ENCODE assay signal across 9 mouse cellular contexts in the genomic region with DNA sequence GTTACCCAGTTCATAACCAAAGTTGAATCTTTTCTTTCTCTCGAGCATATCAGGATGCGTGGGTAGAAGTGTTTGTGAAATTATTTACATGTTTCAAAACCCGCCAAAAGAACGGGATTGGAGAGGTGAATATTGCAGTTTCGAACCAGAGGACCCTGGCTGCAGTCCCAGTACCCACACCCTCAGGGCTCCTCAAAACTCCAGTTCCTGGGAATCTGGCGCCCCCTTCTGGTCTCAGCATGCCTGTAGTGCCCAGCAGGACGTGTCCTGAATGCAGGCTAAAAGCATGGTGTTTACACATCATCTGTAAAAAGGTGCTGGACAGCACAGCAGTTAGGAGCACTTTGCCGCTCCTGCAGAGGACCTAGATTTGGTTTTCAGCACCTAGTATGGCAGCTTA. TPM values are rescaled to one million over a fixed set of nuclear protein-coding genes. Genes with fewer than 3 reads are reported as not detected.
DNase-seq lines count a peak whose midpoint lies in the region; ATAC-seq and TF ChIP-seq lines count a peak whose summit lies in the region.
"Had no signal": no experiment of that assay in that cellular context is flagged by ENCODE, and none has a peak within 500 bp of the region (broad histone marks: within the 10 kb centered on the region; RNA-seq: fewer than 3 reads in every experiment).

No protein-coding gene starts in this region.

- no peak for TF ChIP-seq EP300 in liver, embryonic 14.5 days (IDR thresholded peaks at IDR 0.05; ENCODE audit: low read depth)

- peak; percentile 52; the same call in 1 of the 2 replicates for TF ChIP-seq CTCF in embryonic fibroblast, embryonic 13.5 days (IDR thresholded peaks at IDR 0.05; ENCODE audit: borderline replicate concordance, insufficient read depth, low read length)
- TF ChIP-seq CTCF in liver, embryonic 14.5 days (IDR thresholded peaks at IDR 0.05; ENCODE audit: low read depth): peak; percentile 84

- no peaks in the 10 kb centered on the region for H3K4me1 ChIP-seq in embryonic fibroblast, embryonic 13.5 days (ENCODE audit: control insufficient read depth, insufficient read depth, low read length)
- peaks cover 32% of the 10 kb centered on the region for H3K4me1 ChIP-seq in hindbrain, embryonic 15.5 days (replicated peaks)
- H3K4me1 ChIP-seq in liver, embryonic 14.5 days (replicated peaks; ENCODE audit: control insufficient read depth in 2 of 2, insufficient read depth in 2 of 2, low read length in 1 of 2): peaks cover 7 to 8% of the 10 kb centered on the region in 2 experiments; a peak in 3 of 4 replicates
- peaks cover 28% of the 10 kb centered on the region for H3K4me1 ChIP-seq in neural tube, embryonic 15.5 days

- 61% methylated on average over 8 of the region's 8 CpGs for WGBS in hindbrain, embryonic 15.5 days
- WGBS in liver, embryonic 14.5 days (ENCODE audit: insufficient replicate concordance): 59% methylated on average over 8 of the region's 8 CpGs
- 52% methylated on average over 8 of the region's 8 CpGs for WGBS in neural tube, embryonic 15.5 days

- H3K27me3 ChIP-seq in hindbrain, embryonic 15.5 days: peaks cover 2% of the 10 kb centered on the region; the same call in 1 of the 2 replicates
- no peaks in the 10 kb centered on the region for H3K27me3 ChIP-seq in liver, embryonic 14.5 days (ENCODE audit: control insufficient read depth, insufficient read depth, low read length)
- no peaks in the 10 kb centered on the region for H3K27me3 ChIP-seq in neural tube, embryonic 15.5 days (replicated peaks)

- H3K9me3 ChIP-seq in hindbrain, embryonic 15.5 days: no peaks in the 10 kb centered on the region
- H3K9me3 ChIP-seq in liver, embryonic 14.5 days (ENCODE audit: control insufficient read depth, low read length): no peaks in the 10 kb centered on the region
- H3K9me3 ChIP-seq in neural tube, embryonic 15.5 days (replicated peaks): no peaks in the 10 kb centered on the region

- H3K4me2 ChIP-seq in hindbrain, embryonic 15.5 days: no peak overlapping the region
- H3K4me2 ChIP-seq in liver, embryonic 14.5 days (ENCODE audit: low read depth): peak overlapping the region; percentile 94
- peak overlapping the region; percentile 72 for H3K4me2 ChIP-seq in neural tube, embryonic 15.5 days

- H3K36me3 ChIP-seq in hindbrain, embryonic 15.5 days: 0 out of 2 replicates have a peak, but pooled peaks cover 10% of the 10 kb centered on the region
- peaks cover 3% of the 10 kb centered on the region; the same call in 1 of the 2 replicates for H3K36me3 ChIP-seq in liver, embryonic 14.5 days (replicated peaks; ENCODE audit: control insufficient read depth, insufficient read depth, low read depth)
- 0 out of 2 replicates have a peak, but pooled peaks cover 1% of the 10 kb centered on the region for H3K36me3 ChIP-seq in neural tube, embryonic 15.5 days

- H3K27ac ChIP-seq in embryonic fibroblast, embryonic 13.5 days (ENCODE audit: insufficient read depth, low read length): no peak overlapping the region
- H3K27ac ChIP-seq in hindbrain, embryonic 15.5 days (replicated peaks): no peak overlapping the region
- no peak overlapping the region for H3K27ac ChIP-seq in liver, embryonic 14.5 days
- H3K27ac ChIP-seq in neural tube, embryonic 15.5 days (replicated peaks): peak overlapping the region; percentile 90; the same call in 1 of the 2 replicates

- H3K9ac ChIP-seq in hindbrain, embryonic 15.5 days: no peak overlapping the region
- no peak overlapping the region for H3K9ac ChIP-seq in liver, embryonic 14.5 days (replicated peaks)
- H3K9ac ChIP-seq in neural tube, embryonic 15.5 days (replicated peaks): no peak overlapping the region

- TF ChIP-seq POLR2A in embryonic fibroblast, embryonic 13.5 days (IDR thresholded peaks at IDR 0.05; ENCODE audit: low read depth, low read length): no peak

- H3K4me3 ChIP-seq in embryonic fibroblast, embryonic 13.5 days (ENCODE audit: insufficient read depth, low read length): no peak overlapping the region
- H3K4me3 ChIP-seq in hindbrain, embryonic 15.5 days: peak overlapping the region; percentile 87; the same call in 1 of the 2 replicates
- H3K4me3 ChIP-seq in liver, embryonic 14.5 days (ENCODE audit: insufficient read depth in 1 of 2, low read depth in 2 of 2, low read length in 2 of 2): peak overlapping the region in 1 of 2 experiments; percentile 95; a peak in 2 of 4 replicates
- H3K4me3 ChIP-seq in neural tube, embryonic 15.5 days (replicated peaks): no peak overlapping the region

- peak; percentile 22 for DNase-seq in right cerebral cortex, adult 18-20 months
- no peak for DNase-seq in right cerebral cortex, postnatal 36 days (ENCODE audit: low spot score in 2 of 2)
- DNase-seq in adrenal gland, postnatal 36 days: peak; percentile 37 to 68
- DNase-seq in liver, embryonic 14.5 days (ENCODE audit: low read depth in 3 of 3, low spot score in 3 of 3): peak; percentile 31 to 40 (median 39)

- no peak for ATAC-seq in hindbrain, embryonic 15.5 days (ENCODE audit: low FRiP score, low read depth)
- ATAC-seq in liver, embryonic 14.5 days (ENCODE audit: insufficient read depth): no peak
- ATAC-seq in neural tube, embryonic 15.5 days (ENCODE audit: low FRiP score): no peak
- ATAC-seq in activated CD4-positive, CD25-positive, alpha-beta regulatory T cell, adult 4 months: no peak

RNA-seq across cellular contexts. Expression of a gene that starts 1.2 kb away (rescaled TPM):
- total RNA-seq in adrenal gland, postnatal 36 days (2021): 10 to 100 TPM; 44.3 to 62.3 TPM
- 60.7 and 90.4 TPM in 2 replicates for polyA plus RNA-seq in embryonic fibroblast, embryonic 13.5 days (2011; ENCODE audit: insufficient read length, low read depth, missing spikeins)
- 58.7 and 61.2 TPM in 2 replicates for polyA plus RNA-seq in hindbrain, embryonic 15.5 days (2015; fragmentation: Nextera tagmentation; extraction: Ambion mirVana)
- 17.4 and 25.9 TPM in 2 replicates for polyA plus RNA-seq in liver, embryonic 14.5 days (2012; rRNA removed)
- polyA plus RNA-seq in liver, embryonic 14.5 days (2014; fragmentation: Nextera tagmentation; extraction: Ambion mirVana): 14.8 and 16.5 TPM in 2 replicates
- 49.6 and 57.8 TPM in 2 replicates for polyA plus RNA-seq in neural tube, embryonic 15.5 days (2015; fragmentation: Nextera tagmentation; extraction: Ambion mirVana)
- 10 to 100 TPM; 83.2 to 84.4 TPM for polyA plus RNA-seq in activated CD4-positive, CD25-positive, alpha-beta regulatory T cell, adult 4 months (2017; shearing (Covaris generic))

RNA-seq across cellular contexts. Expression of a gene that starts 34.4 kb away (rescaled TPM):
- total RNA-seq in adrenal gland, postnatal 36 days (2021): 10 to 100 TPM; 43.0 to 61.4 TPM
- 20.0 and 22.7 TPM in 2 replicates for polyA plus RNA-seq in embryonic fibroblast, embryonic 13.5 days (2011; ENCODE audit: insufficient read length, low read depth, missing spikeins)
- 48.3 and 52.8 TPM in 2 replicates for polyA plus RNA-seq in hindbrain, embryonic 15.5 days (2015; fragmentation: Nextera tagmentation; extraction: Ambion mirVana)
- 13.8 and 14.6 TPM in 2 replicates for polyA plus RNA-seq in liver, embryonic 14.5 days (2012; rRNA removed)
- 21.4 and 21.9 TPM in 2 replicates for polyA plus RNA-seq in liver, embryonic 14.5 days (2014; fragmentation: Nextera tagmentation; extraction: Ambion mirVana)
- polyA plus RNA-seq in neural tube, embryonic 15.5 days (2015; fragmentation: Nextera tagmentation; extraction: Ambion mirVana): 40.6 and 46.2 TPM in 2 replicates
- polyA plus RNA-seq in activated CD4-positive, CD25-positive, alpha-beta regulatory T cell, adult 4 months (2017; shearing (Covaris generic)): 10 to 100 TPM; 29.0 to 32.6 TPM

RNA-seq across cellular contexts. Expression of a gene that starts 49.4 kb away (rescaled TPM):
- total RNA-seq in adrenal gland, postnatal 36 days (2021): not detected
- polyA plus RNA-seq in embryonic fibroblast, embryonic 13.5 days (2011; ENCODE audit: insufficient read length, low read depth, missing spikeins): 0.27 TPM in 1 of 2 replicates, not detected in the other
- polyA plus RNA-seq in hindbrain, embryonic 15.5 days (2015; fragmentation: Nextera tagmentation; extraction: Ambion mirVana): 0.59 and 0.69 TPM in 2 replicates
- polyA plus RNA-seq in liver, embryonic 14.5 days (2012; rRNA removed): not detected in 2 replicates
- polyA plus RNA-seq in liver, embryonic 14.5 days (2014; fragmentation: Nextera tagmentation; extraction: Ambion mirVana): not detected in 2 replicates
- 0.18 and 0.33 TPM in 2 replicates for polyA plus RNA-seq in neural tube, embryonic 15.5 days (2015; fragmentation: Nextera tagmentation; extraction: Ambion mirVana)
- 1 to 10 TPM in 1 of 2 experiments, under 1 TPM in 1; 0.22 to 1.0 TPM for polyA plus RNA-seq in activated CD4-positive, CD25-positive, alpha-beta regulatory T cell, adult 4 months (2017; shearing (Covaris generic))
- polyA plus RNA-seq: heart, embryonic 16.5 days had no signal

Comparison
In these comparisons a context has a peak if more than half of its experiments do, and no peak if none do; other contexts are left out.
1. DNase-seq: peak in right cerebral cortex, adult 18-20 months (single experiment), adrenal gland, postnatal 36 days (2 of 2) and liver, embryonic 14.5 days (3 of 3); none in right cerebral cortex, postnatal 36 days (0 of 2).